ENCODE assay signal across 8 mouse cellular contexts in genomic region chr3:132949791-132950528, GRCm38 (mm10). TPM values are rescaled to one million over a fixed set of nuclear protein-coding genes. Genes with fewer than 3 reads are reported as not detected.
DNase-seq lines count a peak whose midpoint lies in the region; ATAC-seq and TF ChIP-seq lines count a peak whose summit lies in the region.

Npnt (minus strand) TSS chr3:132950291.

- 0 out of 4 replicates have a peak, but pooled peaks of 1 of the 2 experiments have one; percentile 22 for TF ChIP-seq CTCF in CH12.LX (conservative IDR thresholded peaks at IDR 0.05 in 1 of 2, IDR thresholded peaks at IDR 0.05 in 1 of 2; ENCODE audit: low read depth in 2 of 2, low read length in 2 of 2)

- WGBS in embryonic facial prominence, embryonic 15.5 days: under 1% methylated on average over 64 of the region's 82 CpGs
- WGBS in hindbrain, embryonic 12.5 days: under 1% methylated on average over 63 of the region's 82 CpGs

- H3K27me3 ChIP-seq in CH12.LX (replicated peaks): peaks cover 2% of the 10 kb centered on the region
- no peaks in the 10 kb centered on the region for H3K27me3 ChIP-seq in embryonic facial prominence, embryonic 15.5 days
- peaks cover 24% of the 10 kb centered on the region for H3K27me3 ChIP-seq in hindbrain, embryonic 12.5 days

- DNase-seq in CH12.LX (ENCODE audit: extremely low read depth): no peak
- peak; percentile 69 for DNase-seq in Muller cell, postnatal 12 days (ENCODE audit: inconsistent ontology term)
- DNase-seq in layer of hippocampus, postnatal 36 days: peak; percentile 33 to 41
- DNase-seq in lung, postnatal 36 days: peak; percentile 41
- peak; percentile 28 for DNase-seq in right cerebral cortex, postnatal 14 days
- DNase-seq in spleen, adult 12 weeks (ENCODE audit: low spot score): no peak

- peaks cover 5% of the 10 kb centered on the region for H3K9me3 ChIP-seq in CH12.LX (replicated peaks; ENCODE audit: low read length)
- no peaks in the 10 kb centered on the region for H3K9me3 ChIP-seq in embryonic facial prominence, embryonic 15.5 days (replicated peaks)
- H3K9me3 ChIP-seq in hindbrain, embryonic 12.5 days (replicated peaks): no peaks in the 10 kb centered on the region

- dilution Hi-C loops in CH12.LX (cut with MboI; ENCODE audit: extremely low pct_ligation_motif_present, extremely low pct_unique_long_range_greater_than_20kb, low sequenced_read_pairs): no loop called here

- TF ChIP-seq POLR2A in CH12.LX (IDR thresholded peaks at IDR 0.05; ENCODE audit: low read depth, low read length): no peak

- ATAC-seq in embryonic facial prominence, embryonic 15.5 days (ENCODE audit: insufficient number of reproducible peaks, low FRiP score, low TSS enrichment, low read depth): peak; percentile 85
- peak; percentile 85 for ATAC-seq in hindbrain, embryonic 12.5 days (ENCODE audit: low FRiP score)

- TF ChIP-seq EP300 in CH12.LX (IDR thresholded peaks at IDR 0.05; ENCODE audit: low read length): no peak

- H3K4me1 ChIP-seq in CH12.LX (ENCODE audit: control insufficient read depth in 1 of 2, insufficient read depth in 2 of 2): peaks cover 4% of the 10 kb centered on the region in 2 experiments; a peak in 1 of 4 replicates
- peaks cover 18% of the 10 kb centered on the region; the same call in 1 of the 2 replicates for H3K4me1 ChIP-seq in embryonic facial prominence, embryonic 15.5 days
- peaks cover 18% of the 10 kb centered on the region for H3K4me1 ChIP-seq in hindbrain, embryonic 12.5 days

- no peaks in the 10 kb centered on the region for H3K36me3 ChIP-seq in CH12.LX (replicated peaks in 1 of 2; ENCODE audit: control insufficient read depth in 1 of 2, insufficient read depth in 1 of 2, low read length in 1 of 2)
- H3K36me3 ChIP-seq in embryonic facial prominence, embryonic 15.5 days: no peaks in the 10 kb centered on the region
- no peaks in the 10 kb centered on the region for H3K36me3 ChIP-seq in hindbrain, embryonic 12.5 days

- in situ Hi-C loops in CH12.LX (cut with MboI; ENCODE audit: low pct_ligation_motif_present, low pct_unique_long_range_greater_than_20kb, low sequenced_read_pairs): no loop called here

- H3K4me3 ChIP-seq in CH12.LX (replicated peaks in 1 of 3; ENCODE audit: low read depth in 2 of 3, low read length in 2 of 3, poor library complexity in 1 of 3): peak within 1 kb of the TSS; percentile 20 to 60 (median 22)
- peak within 1 kb of the TSS; percentile 70 for H3K4me3 ChIP-seq in embryonic facial prominence, embryonic 15.5 days (replicated peaks)
- peak within 1 kb of the TSS; percentile 66 for H3K4me3 ChIP-seq in hindbrain, embryonic 12.5 days

- H3K27ac ChIP-seq in CH12.LX (ENCODE audit: insufficient read depth, low read depth): no peak within 1 kb of the TSS
- peak within 1 kb of the TSS; percentile 79 for H3K27ac ChIP-seq in embryonic facial prominence, embryonic 15.5 days (replicated peaks)
- H3K27ac ChIP-seq in hindbrain, embryonic 12.5 days: no peak within 1 kb of the TSS

- H3K9ac ChIP-seq in CH12.LX (ENCODE audit: insufficient read depth, low read depth): no peak within 1 kb of the TSS; the same call in 1 of the 2 replicates
- H3K9ac ChIP-seq in embryonic facial prominence, embryonic 15.5 days: peak within 1 kb of the TSS; percentile 58
- H3K9ac ChIP-seq in hindbrain, embryonic 12.5 days: peak within 1 kb of the TSS; percentile 67

- no peak for TF ChIP-seq RAD21 in CH12.LX (IDR thresholded peaks at IDR 0.05; ENCODE audit: low read depth, low read length)

- H3K79me2 ChIP-seq in CH12.LX (replicated peaks; ENCODE audit: control insufficient read depth, extremely low read depth, insufficient read depth, poor library complexity, severe bottlenecking): no peaks in the 10 kb centered on the region

- H3K4me2 ChIP-seq in CH12.LX (ENCODE audit: insufficient read depth, low read depth, poor library complexity, severe bottlenecking): peak within 1 kb of the TSS; percentile 57
- H3K4me2 ChIP-seq in embryonic facial prominence, embryonic 15.5 days (replicated peaks): peak within 1 kb of the TSS; percentile 98
- H3K4me2 ChIP-seq in hindbrain, embryonic 12.5 days (replicated peaks): peak within 1 kb of the TSS; percentile 99

TF ChIP-seq in CH12.LX, 34 proteins besides CTCF, POLR2A, EP300 and RAD21:
- TF ChIP-seq TCF12 (IDR thresholded peaks at IDR 0.05; ENCODE audit: low read depth, low read length) (peak; percentile 9; the same call in 1 of the 2 replicates), E2F4 (IDR thresholded peaks at IDR 0.05; ENCODE audit: insufficient replicate concordance, low read depth, low read length) (no peak), MAZ (IDR thresholded peaks at IDR 0.05; ENCODE audit: low read depth, low read length) (no peak)

RNA-seq across cellular contexts. Expression of gene Npnt, which starts in this region (rescaled TPM):
- total RNA-seq in CH12.LX (2012; rRNA removed) (0.50 and 1.0 TPM in 2 replicates), CH12.LX (2014; rRNA removed) (0.08 TPM in 1 of 2 replicates, not detected in the other)
- polyA plus RNA-seq in CH12.LX (2012; ENCODE audit: insufficient read length, low read depth): 0.20 and 0.23 TPM in 2 replicates
- polyA plus RNA-seq in embryonic facial prominence, embryonic 15.5 days (2015; fragmentation: Nextera tagmentation; extraction: Ambion mirVana): 86.3 and 96.9 TPM in 2 replicates
- polyA plus RNA-seq in hindbrain, embryonic 12.5 days (2016; fragmentation: Nextera tagmentation; extraction: Ambion mirVana): 22.0 and 30.9 TPM in 2 replicates
- total RNA-seq in layer of hippocampus, postnatal 36 days (2021): 10 to 100 TPM; 14.3 to 19.8 TPM

Comparison
In these comparisons a context has a peak if more than half of its experiments do, and no peak if none do; other contexts are left out.
1. RNA of gene Npnt (total RNA-seq): 14.3 to 19.8 TPM in layer of hippocampus, postnatal 36 days; 0.08 to 1.0 TPM in CH12.LX; every median in the first group is over 4 times any median in the second.
2. RNA of gene Npnt (polyA plus RNA-seq): 86.3 to 96.9 TPM in embryonic facial prominence, embryonic 15.5 days and 22.0 to 30.9 TPM in hindbrain, embryonic 12.5 days; 0.20 to 0.23 TPM in CH12.LX; every median in the first group is over 10 times any median in the second.
3. DNase-seq: peak in Muller cell, postnatal 12 days (single experiment), layer of hippocampus, postnatal 36 days (2 of 2), lung, postnatal 36 days (single experiment) and right cerebral cortex, postnatal 14 days (single experiment); none in CH12.LX (single experiment) and spleen, adult 12 weeks (single experiment).
4. Peak in every context shown above with its lines, with median percentiles within 50 percentile points of each other: H3K4me2 ChIP-seq and H3K4me3 ChIP-seq.